Mouse (Mus musculus) heart, postnatal 0 days (tissue): ENCODE data around the gene Nfia. TPM values are rescaled to one million over a fixed set of nuclear protein-coding genes. Genes with fewer than 3 reads are reported as not detected.
A peak's percentile ranks its signal among the peaks of the same experiment; 100 is the strongest.

Experiments
- ATAC-seq: fragments of 200-750 bp; cut with Nextera tagmentation; 2 replicates; pipeline ENCODE4 v1.8.0; 2017; ENCODE audit warnings: low read depth, moderate number of reproducible peaks, moderate library complexity; ENCODE audit not compliant: insufficient read depth
- DNase-seq: peaks from one replicate; pipeline ENCODE4 v3.0.0-alpha.2; 2016; ENCODE audit warnings: low spot score
- H3K27ac ChIP-seq: fragments of 300-500 bp; sonication (generic); 2 replicates; pipeline ENCODE4 v1.5.1; 2014; ENCODE audit warnings: low read depth, mild to moderate bottlenecking
- H3K27me3 ChIP-seq: fragments of 300-500 bp; sonication (generic); 2 replicates; pipeline ENCODE4 v1.6.1; 2014; ENCODE audit warnings: low read length, mixed read lengths; ENCODE audit not compliant: control insufficient read depth, insufficient read depth
- H3K36me3 ChIP-seq: fragments of 300-500 bp; sonication (generic); replicated peaks from 2 replicates; pipeline ENCODE4 v1.6.1; 2014; ENCODE audit warnings: low read length, mixed read lengths; ENCODE audit not compliant: control insufficient read depth, insufficient read depth
- H3K4me1 ChIP-seq: fragments of 300-500 bp; sonication (generic); 2 replicates; pipeline ENCODE4 v1.6.1; 2014; ENCODE audit warnings: antibody characterized with exemption; ENCODE audit not compliant: control insufficient read depth, insufficient read depth
- H3K4me2 ChIP-seq: fragments of 300-500 bp; sonication (generic); 2 replicates; pipeline ENCODE4 v1.6.1; 2014; ENCODE audit warnings: low read depth, mild to moderate bottlenecking, low read length, moderate library complexity
- H3K4me3 ChIP-seq: fragments of 300-500 bp; sonication (generic); 2 replicates; pipeline ENCODE4 v1.5.1; 2014; ENCODE audit warnings: low read depth, low read length
- H3K9ac ChIP-seq: fragments of 300-500 bp; sonication (generic); replicated peaks from 2 replicates; pipeline ENCODE4 v1.6.1; 2014; ENCODE audit warnings: low read depth, low read length, mixed read lengths
- H3K9me3 ChIP-seq: fragments of 300-500 bp; sonication (generic); replicated peaks from 2 replicates; pipeline ENCODE4 v1.6.1; 2016; ENCODE audit warnings: low read length; ENCODE audit not compliant: control insufficient read depth
- CTCF ChIP-seq: IDR thresholded peaks from 2 replicates; pipeline ENCODE4 v1.5.1; 2016; ENCODE audit warnings: antibody characterized with exemption, control low read depth, low read depth
- EP300 ChIP-seq: IDR thresholded peaks from 2 replicates; pipeline ENCODE4 v1.6.1; 2016; ENCODE audit warnings: antibody characterized with exemption, low read depth
- WGBS: fragments of 180-500 bp; shearing (Covaris S2); extraction: QIAGEN DNeasy Blood & Tissue Kit; methylation state at CpG from one replicate; pipeline ENCODE4 v1.1.7; 2014; 5-methylcytosine and 5-hydroxymethylcytosine counted together
- polyA plus RNA-seq: library from polyadenylated mRNA; unstranded; fragments of >200 nt; fragmentation: Nextera tagmentation; extraction: Ambion mirVana; gene quantifications from 2 replicates; pipeline ENCODE4 v1.2.1, GENCODE M21; 2015
- total RNA-seq: library from RNA; depleted of rRNA; stranded (reverse); fragments of >200 nt; gene quantifications from 2 replicates; pipeline ENCODE4 v1.2.3, GENCODE M21; 2014; ENCODE audit warnings: low replicate concordance

Gene Nfia
- total and polyA plus RNA-seq, 2 experiments from 2014 or later = 53.8 to 114 TPM

- WGBS = 61% methylated on average over 7 of the region's 7 CpGs
- TF ChIP-seq EP300 (no peak), CTCF (no peak)
These were observed 33.6 kb downstream of the Nfia start for GRCm38 (mm10) chr4:97805896-97806808.

DNA sequence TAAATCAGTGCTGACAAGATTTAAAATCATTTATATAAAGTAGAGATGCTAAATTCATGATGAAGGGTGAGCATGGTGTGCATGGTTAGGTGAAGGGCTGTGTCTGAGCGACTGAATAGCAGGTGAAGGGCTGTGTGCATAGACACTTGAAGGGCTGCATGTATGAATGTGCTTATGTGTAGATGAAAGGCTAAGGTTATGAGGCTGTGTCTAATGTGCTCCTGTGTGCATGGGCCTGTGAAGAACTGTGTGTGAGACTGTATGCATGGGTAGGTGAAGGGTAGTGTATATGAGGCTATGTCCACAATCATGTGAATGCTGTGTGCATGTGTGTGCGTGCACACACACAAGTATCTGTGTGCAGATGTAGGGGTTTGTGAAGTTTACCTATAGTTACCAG, 34.4 kb downstream of the Nfia start:
- Histone ChIP-seq H3K9me3 (no peaks in the 10 kb centered on the region), H3K27ac (no peak overlapping the region), H3K4me1 (peaks cover 30% of the 10 kb centered on the region), H3K9ac (no peak overlapping the region), H3K36me3 (peaks cover 4% of the 10 kb centered on the region; the same call in 1 of the 2 replicates), H3K4me3 (no peak overlapping the region), H3K4me2 (no peak overlapping the region), H3K27me3 (no peaks in the 10 kb centered on the region)
- TF ChIP-seq CTCF = no peak
- TF ChIP-seq EP300 = no peak
- ATAC-seq (no peak), DNase-seq (no peak)
- WGBS = 91% methylated on average over 2 of the region's 2 CpGs

More at GRCm38 (mm10) chr4:97805896-97806808, 33.6 kb downstream of the Nfia start:
- H3K36me3 ChIP-seq = peaks cover 7% of the 10 kb centered on the region; the same call in 1 of the 2 replicates
- H3K27me3 ChIP-seq = no peaks in the 10 kb centered on the region
- no peaks in the 10 kb centered on the region for H3K9me3 ChIP-seq
- peaks cover 30% of the 10 kb centered on the region for H3K4me1 ChIP-seq
- H3K9ac ChIP-seq = no peak overlapping the region
- H3K4me3 ChIP-seq = no peak overlapping the region
- no peak for ATAC-seq
- no peak for DNase-seq
- H3K4me2 ChIP-seq = peak overlapping the region; percentile 18; the same call in 1 of the 2 replicates
- H3K27ac ChIP-seq = peak overlapping the region; percentile 43

- DNase-seq (no peak), ATAC-seq (no peak)
- Histone ChIP-seq H3K9me3 (no peaks in the 10 kb centered on the region), H3K4me1 (peaks cover 41% of the 10 kb centered on the region), H3K9ac (no peak overlapping the region), H3K27me3 (no peaks in the 10 kb centered on the region), H3K36me3 (no peaks in the 10 kb centered on the region), H3K4me3 (no peak overlapping the region), H3K27ac (no peak overlapping the region), H3K4me2 (no peak overlapping the region)
- 74% methylated on average over 3 of the region's 3 CpGs for WGBS
- no peak for TF ChIP-seq CTCF
- TF ChIP-seq EP300 = no peak
These were observed 36.4 kb downstream of the Nfia start for GRCm38 (mm10) chr4:97808885-97809284.

DNA sequence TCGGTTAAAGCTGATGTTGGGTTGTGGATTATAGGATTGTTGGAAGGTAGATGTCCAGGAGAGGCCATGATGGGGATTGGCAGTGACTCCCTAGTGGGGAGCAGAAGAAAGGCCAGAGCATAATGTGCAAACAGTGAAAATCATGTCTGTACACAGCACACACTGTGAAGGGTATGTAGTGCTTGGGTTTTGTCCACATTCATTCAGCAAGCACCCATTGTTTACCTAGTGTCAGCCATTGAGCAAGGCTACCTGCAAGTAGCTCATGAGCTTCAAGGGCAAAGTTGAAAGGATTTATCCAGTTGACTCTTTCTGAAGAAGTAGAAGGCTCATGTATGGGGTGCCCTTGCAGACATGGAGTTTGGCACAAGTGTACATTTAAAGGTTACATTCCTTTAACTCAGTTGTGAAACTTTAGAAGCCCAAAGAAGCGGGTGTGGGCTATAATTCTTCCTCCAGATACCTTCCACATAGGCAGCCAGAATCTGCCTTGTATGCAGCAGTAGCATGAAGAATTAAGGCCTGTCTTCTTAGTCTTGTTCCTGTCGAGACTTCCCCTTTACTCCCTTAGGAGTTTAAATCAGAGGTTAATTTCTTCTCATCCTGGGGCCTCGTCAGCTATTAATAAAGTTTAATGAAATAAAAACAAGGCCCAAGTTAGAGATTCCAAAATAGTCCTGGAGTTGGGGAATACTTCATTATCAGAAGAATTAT, 37.2 kb downstream of the Nfia start:
- H3K9ac ChIP-seq = no peak overlapping the region
- H3K4me1 ChIP-seq = peaks cover 46% of the 10 kb centered on the region
- no peaks in the 10 kb centered on the region for H3K27me3 ChIP-seq
- peak overlapping the region; percentile 39; the same call in 1 of the 2 replicates for H3K27ac ChIP-seq
- no peak for TF ChIP-seq CTCF
- no peak for TF ChIP-seq EP300
- H3K4me2 ChIP-seq = no peak overlapping the region
- DNase-seq = no peak
- no peaks in the 10 kb centered on the region for H3K9me3 ChIP-seq
- no peaks in the 10 kb centered on the region for H3K36me3 ChIP-seq
- 62% methylated on average over 4 of the region's 4 CpGs for WGBS
- H3K4me3 ChIP-seq = no peak overlapping the region
- ATAC-seq = no peak

DNA sequence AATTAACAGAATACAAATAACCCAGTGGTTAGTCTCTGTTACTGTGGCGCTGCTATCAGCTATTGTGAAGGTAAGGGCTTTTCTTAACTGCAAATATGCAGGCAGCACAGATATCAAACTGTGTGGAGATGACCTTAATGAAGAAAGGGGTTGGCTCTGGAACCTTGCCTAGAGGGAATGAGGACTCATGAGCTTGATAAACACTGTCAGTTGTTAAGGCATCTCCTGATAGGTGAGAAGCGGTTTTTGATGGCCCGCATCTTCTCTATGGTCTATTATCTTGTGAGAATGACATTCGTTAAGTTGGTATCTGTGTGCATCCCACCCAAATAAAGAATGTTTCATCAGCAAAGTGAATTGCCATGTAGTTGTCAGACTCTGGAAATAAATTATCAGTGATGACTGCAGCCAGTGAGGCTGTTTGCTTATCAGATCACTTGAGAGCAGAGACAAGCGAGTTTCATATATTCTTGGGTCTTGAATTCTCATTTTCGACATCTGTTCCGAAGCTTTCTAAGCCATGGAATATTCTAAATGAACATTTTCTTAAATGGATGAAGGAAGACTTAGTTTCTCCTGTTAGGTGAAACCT, 37.9 kb downstream of the Nfia start:
- ATAC-seq (no peak), DNase-seq (no peak)
- no peak overlapping the region for H3K4me2 ChIP-seq
- no peaks in the 10 kb centered on the region for H3K27me3 ChIP-seq
- H3K4me3 ChIP-seq = no peak overlapping the region
- no peaks in the 10 kb centered on the region for H3K9me3 ChIP-seq
- H3K4me1 ChIP-seq = peaks cover 50% of the 10 kb centered on the region
- WGBS = 46% methylated on average over 7 of the region's 7 CpGs
- no peak overlapping the region for H3K9ac ChIP-seq
- no peaks in the 10 kb centered on the region for H3K36me3 ChIP-seq
- H3K27ac ChIP-seq = peak overlapping the region; percentile 39; the same call in 1 of the 2 replicates
- TF ChIP-seq EP300 (no peak), CTCF (no peak)
